Mouse (Mus musculus) fat pad, adult 2 months (tissue): ENCODE results near the gene Axin2.
"Not testable (repeated sequence)": the region's sequence is repeated elsewhere in the genome, so short reads cannot be mapped to it uniquely, and the experiment has no call there.

ENCODE experiments used
- DNase-seq: peaks from one replicate; pipeline ENCODE4 v3.0.0-alpha.2; 2011; ENCODE audit warnings: low read depth, low spot score; ENCODE audit errors: extremely low read depth

Axin2 gene

DNA sequence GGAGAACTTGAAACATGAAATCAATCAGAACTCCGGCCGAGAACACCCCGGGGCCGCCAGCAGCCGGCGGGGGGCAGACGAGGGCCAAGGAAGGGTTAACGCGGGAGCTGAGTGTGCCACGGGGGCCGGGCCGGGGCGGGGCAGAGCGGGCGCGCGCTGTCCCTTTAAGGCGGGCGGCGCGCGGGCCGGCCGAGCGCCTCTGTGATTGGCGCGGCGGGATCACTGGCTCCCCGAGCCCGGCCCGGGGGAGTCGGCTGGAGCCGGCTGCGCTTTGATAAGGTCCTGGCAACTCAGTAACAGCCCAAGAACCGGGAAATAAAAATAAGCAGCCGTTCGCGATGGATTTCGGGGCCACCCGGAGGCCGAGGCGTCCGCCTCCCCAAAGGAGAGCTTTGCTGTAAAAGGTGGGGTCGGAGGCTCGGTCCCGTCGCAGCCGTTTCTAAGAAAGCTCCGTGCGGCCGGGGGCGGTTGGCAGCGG, at the start of gene Axin2:
Gene Axin2, plus strand, starts transcription at position 192 of the 478 bp plus-strand sequence.
- no peak for DNase-seq

DNA sequence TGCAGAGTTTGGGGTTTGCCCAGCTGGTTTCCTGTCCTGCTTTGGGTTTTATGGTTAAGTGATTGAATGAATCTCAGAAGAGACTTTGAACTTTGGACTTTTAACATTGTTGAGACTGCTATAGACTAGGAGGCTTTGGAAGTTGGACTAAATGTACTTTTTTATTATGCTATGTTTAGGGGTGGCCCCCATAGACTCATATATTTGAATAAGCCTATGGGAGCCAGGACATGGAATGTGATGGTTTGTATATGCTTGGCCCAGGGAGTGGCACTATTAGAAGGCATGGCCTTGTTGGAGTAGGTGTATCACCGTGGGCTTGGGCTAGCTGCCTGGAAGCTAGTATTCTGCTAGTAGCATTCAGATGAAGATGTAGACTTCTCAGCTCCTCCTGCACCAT, 48.9 kb upstream of the Axin2 start:
- DNase-seq: not testable (repeated sequence)

DNA sequence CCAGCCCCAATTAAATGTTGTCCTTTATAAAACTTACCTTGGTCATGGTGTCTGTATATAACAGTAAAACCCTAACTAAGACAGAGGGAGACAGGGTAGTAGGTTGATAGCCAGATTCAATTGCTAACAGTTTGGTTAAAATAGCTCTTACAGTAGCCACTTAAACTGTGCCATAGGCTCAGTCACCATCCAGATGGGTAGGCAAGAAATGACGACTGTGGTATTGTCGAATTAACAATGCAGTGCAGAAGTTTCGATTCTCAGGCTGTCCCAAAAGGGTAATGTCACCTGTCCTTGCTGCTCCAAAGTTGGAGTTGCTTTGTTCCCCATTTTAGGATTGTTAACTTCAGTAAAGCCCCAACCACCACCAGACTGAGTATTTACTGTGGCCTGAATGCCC, 48.4 kb upstream of the Axin2 start:
- DNase-seq: no peak

DNA sequence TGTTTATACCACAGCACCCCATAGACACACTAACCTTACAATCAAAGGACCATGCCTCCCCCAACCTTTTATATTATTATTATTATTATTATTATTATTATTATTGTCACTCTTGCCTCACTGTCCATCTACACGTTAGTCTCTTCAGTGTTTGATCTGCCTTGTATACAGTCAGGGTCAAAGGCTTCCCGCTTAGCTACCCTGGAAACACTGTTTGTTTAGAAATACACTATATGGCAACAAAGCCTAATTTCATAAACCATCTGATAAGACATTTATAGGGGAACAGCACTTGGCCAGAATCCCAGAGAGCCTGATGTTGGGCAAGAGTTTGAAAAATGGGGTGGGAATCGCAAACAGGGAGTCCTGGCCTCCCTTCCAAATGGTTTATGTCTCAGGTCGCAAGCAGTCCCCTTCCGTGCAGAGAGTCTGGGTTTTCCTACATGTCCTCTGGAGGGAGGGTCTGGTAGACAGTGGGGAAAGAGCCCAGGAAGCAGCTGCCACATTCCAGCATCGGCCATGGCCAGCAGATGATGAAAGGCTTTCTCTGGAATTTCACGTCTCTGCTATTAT, 43.4 kb upstream of the Axin2 start:
- no peak for DNase-seq

DNA sequence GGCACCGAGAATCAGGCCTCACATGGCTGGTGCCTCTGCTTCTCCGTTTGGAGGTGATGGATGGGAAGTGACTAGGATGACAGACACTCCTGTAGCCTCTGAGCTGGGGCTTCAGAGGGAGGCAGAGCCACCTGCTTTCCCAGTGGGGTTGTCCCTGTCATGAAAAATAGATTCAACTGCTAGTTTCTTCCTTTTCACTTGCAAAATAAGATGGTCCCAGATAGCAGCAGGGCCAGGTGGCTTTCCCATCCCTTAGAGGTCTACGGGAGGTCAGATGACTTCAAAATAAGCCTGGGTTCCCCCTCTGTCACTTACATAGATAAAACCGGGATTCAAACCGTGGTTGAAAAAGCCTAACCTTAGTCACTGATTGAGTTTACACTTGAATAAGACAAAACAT, 42.6 kb upstream of the Axin2 start:
- no peak for DNase-seq

DNA sequence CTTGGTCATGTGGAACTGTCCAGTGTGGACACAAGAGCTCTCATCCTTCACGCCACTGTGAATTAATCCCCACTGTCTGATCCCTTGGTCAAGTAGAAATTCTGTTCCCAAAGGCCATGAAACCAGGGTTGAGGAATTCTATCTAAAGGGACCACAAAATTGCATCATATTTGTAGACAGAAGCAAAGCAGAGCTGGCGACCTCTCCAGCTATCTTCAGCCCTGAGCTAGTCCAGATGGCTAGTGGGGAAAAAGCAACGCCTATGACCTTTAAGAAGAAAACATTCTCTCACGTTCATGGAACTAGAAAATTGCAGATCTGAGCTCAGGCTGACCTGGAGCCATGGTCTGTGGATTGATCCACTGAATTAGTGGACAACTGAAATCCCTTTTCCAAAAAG, 39.6 kb upstream of the Axin2 start:
- DNase-seq: no peak

DNA sequence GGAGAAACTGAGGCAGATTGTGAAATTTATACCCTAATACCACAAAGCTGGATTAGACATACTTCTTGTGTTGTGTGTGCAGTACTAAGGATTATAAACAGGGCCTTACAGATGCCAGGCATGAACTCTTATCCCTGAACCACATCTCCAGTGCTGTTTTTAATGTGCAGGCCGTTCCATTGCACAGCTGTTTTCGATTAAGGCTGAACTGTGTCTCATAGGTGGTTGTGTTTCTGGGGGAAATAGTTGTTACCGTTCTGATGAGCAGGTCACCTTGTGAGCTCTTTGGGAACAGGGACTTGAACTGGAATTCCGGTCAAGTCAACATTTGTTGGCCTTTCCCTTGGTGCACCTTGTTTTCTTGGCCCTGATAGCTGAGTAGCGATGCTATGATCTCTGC, 38.5 kb upstream of the Axin2 start:
- no peak for DNase-seq

GRCm38 (mm10) chr11:108885276-108885896, 34.8 kb upstream of the Axin2 start:
- no peak for DNase-seq

DNA sequence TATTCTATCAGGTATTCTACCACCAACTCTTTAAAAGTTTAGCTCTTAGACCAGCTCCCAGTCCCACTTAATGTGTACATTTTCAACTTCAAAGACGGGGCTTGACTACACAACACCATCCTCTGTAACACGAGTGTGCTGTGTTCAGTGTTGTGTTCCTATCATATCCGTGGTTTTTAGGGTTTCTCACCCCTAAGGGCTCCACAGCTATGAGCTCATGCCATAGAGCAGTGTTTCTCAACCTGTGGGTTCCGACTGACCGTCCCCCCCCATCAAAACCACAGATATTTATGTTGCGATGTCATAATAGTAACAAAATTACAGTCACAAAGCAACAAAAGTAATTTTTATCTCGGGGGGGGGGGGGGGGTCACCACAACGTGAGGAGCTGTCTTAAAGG, 34.1 kb upstream of the Axin2 start:
- DNase-seq: no peak

- no peak for DNase-seq
Observed at GRCm38 (mm10) chr11:108889121-108889520, 31.0 kb upstream of the Axin2 start.

DNA sequence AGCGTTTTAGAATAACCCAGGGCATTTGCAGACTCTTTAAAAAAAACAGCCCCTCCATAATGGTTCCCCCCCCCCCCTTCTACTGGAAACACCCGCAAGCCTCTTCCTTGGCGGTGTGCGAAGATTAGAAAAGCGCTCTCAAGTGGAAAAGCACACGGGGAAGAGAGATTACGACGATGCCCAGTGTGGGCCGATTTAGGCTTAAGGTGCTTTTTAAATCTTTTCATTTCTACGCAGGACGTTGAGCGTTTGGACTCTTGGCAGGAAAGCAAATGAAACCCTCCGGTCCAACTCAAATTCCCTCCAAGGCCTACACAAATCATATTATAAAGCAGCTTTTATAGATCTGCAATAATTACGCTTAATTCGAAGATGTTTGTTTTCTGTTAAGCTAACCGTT, 29.6 kb upstream of the Axin2 start:
- no peak for DNase-seq

- DNase-seq: no peak
Observed at GRCm38 (mm10) chr11:108891111-108891870, 28.9 kb upstream of the Axin2 start.

DNA sequence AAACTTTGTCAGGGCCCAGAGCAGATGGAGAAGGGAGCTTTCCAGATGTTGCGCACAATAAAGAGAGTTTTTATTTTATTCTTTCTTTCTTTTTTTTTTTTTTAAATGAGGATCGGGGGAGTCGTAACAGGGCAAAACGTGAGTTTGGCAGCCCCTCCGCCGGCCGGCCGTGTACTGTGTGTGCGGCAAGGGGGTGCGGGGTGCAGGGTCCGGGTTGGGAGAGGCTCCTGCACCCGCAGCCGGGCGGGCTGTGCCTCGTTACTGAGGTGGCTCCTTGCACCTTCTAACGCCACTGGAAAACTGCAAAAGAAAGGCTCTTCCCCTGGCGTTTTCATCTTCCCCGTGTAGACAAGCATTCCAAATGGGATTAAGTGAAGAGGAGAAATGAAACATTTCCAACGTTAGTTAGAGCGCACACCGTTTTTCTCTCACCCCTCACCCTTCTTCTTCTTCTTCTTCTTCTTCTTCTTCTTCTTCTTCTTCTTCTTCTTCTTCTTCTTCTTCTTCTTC, 28.2 kb upstream of the Axin2 start:
- DNase-seq: no peak

- DNase-seq: no peak
Observed at GRCm38 (mm10) chr11:108892406-108892805, 27.7 kb upstream of the Axin2 start.

DNA sequence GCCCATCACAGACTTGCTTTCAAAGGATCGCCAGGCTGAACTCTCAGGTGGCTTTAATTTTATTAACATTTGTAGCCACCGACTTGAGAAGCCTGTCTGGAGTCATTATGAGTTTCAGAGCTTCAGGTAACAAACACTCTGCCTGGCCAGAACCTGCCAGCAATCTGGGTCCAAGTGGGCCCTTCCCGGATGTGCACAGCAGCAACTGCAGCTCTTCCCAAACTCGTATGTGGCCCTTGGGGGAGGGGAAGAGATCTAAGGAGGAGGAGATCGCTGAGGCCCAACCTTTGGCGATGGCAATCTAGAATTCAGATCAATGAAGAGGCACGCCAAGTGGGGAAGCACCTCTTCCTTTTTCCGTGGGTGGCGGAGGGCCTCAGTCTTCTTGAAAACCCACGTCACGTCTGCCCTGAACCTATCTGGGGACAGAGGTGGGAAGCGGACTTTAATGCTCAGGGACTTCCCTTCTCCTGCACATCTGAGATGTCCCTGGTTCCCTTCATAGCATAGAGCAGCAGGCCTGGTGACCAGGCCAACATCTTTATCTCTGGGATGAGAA, 26.8 kb upstream of the Axin2 start:
- DNase-seq: no peak

GRCm38 (mm10) chr11:108893855-108894510, 26.2 kb upstream of the Axin2 start:
- DNase-seq: no peak

DNA sequence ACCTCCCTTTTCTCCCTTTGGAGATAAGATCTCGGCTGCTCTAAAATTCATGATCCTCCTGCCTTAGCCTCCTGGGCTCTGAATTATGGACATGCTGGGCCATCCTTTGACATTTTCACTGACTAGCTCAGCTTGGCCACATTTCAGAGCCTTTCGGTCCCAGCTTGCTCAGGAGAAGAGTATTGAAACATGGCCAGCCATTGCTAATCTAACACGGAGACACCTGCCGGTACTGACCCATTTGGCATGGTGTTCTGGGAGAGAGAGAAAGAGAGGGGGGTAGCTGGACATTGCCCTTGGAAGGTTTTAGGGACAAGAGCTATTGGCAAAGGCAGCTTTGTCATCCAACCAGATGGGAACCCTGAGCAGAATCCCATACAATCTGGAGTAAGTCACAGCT, 23.1 kb upstream of the Axin2 start:
- DNase-seq: no peak

GRCm38 (mm10) chr11:108898063-108898462, 22.1 kb upstream of the Axin2 start:
- no peak for DNase-seq

GRCm38 (mm10) chr11:108898483-108898882, 21.7 kb upstream of the Axin2 start:
- DNase-seq: no peak

- DNase-seq: no peak
Observed at GRCm38 (mm10) chr11:108900718-108901488, 19.2 kb upstream of the Axin2 start.
